Mouse (Mus musculus) liver, embryonic 15.5 days (tissue): ENCODE measurements at regions not wholly inside any gene's neighbourhood (a gene's known extent, or its start where the extent isn't known, plus 50 kb on each side); places are given as distances from the start of the nearest gene placed in this dataset.

ENCODE experiments used
- ATAC-seq: fragments of 200-750 bp; cut with Nextera tagmentation; 2 replicates; pipeline ENCODE4 v1.8.0; 2017; ENCODE audit warnings: moderate number of reproducible peaks, mild to moderate bottlenecking, moderate library complexity; ENCODE audit not compliant: insufficient read depth
- H3K27ac ChIP-seq: fragments of 300-500 bp; sonication (generic); replicated peaks from 2 replicates; pipeline ENCODE4 v1.5.1; 2015; ENCODE audit warnings: mild to moderate bottlenecking, inconsistent platforms
- H3K27me3 ChIP-seq: fragments of 300-500 bp; sonication (generic); 2 replicates; pipeline ENCODE4 v1.6.1; 2015; ENCODE audit warnings: mild to moderate bottlenecking, inconsistent platforms
- H3K36me3 ChIP-seq: fragments of 300-500 bp; sonication (generic); replicated peaks from 2 replicates; pipeline ENCODE4 v1.6.1; 2015; ENCODE audit warnings: moderate library complexity, mild to moderate bottlenecking, inconsistent platforms
- H3K4me1 ChIP-seq: fragments of 300-500 bp; sonication (generic); replicated peaks from 2 replicates; pipeline ENCODE4 v1.6.1; 2015; ENCODE audit warnings: inconsistent platforms
- H3K4me2 ChIP-seq: fragments of 300-500 bp; sonication (generic); 2 replicates; pipeline ENCODE4 v1.6.1; 2015; ENCODE audit warnings: moderate library complexity, mild to moderate bottlenecking, inconsistent platforms
- H3K4me3 ChIP-seq: fragments of 300-500 bp; sonication (generic); replicated peaks from 2 replicates; pipeline ENCODE4 v1.5.1; 2015; ENCODE audit warnings: mild to moderate bottlenecking, inconsistent platforms
- H3K9ac ChIP-seq: fragments of 300-500 bp; sonication (generic); 2 replicates; pipeline ENCODE4 v1.6.1; 2015; ENCODE audit warnings: moderate library complexity, mild to moderate bottlenecking, inconsistent platforms
- H3K9me3 ChIP-seq: fragments of 300-500 bp; sonication (generic); replicated peaks from 2 replicates; pipeline ENCODE4 v1.6.1; 2016; ENCODE audit warnings: inconsistent platforms
- WGBS: fragments of 180-500 bp; shearing (Covaris S2); methylation state at CpG from one replicate; pipeline ENCODE4 v1.1.7; 2015; ENCODE audit warnings: mixed read lengths; ENCODE audit not compliant: insufficient replicate concordance; 5-methylcytosine and 5-hydroxymethylcytosine counted together

GRCm38 (mm10) chr10:17204153-17204552, 518.9 kb upstream of the Cited2 start:
- H3K27ac ChIP-seq = no peak overlapping the region
- no peak for ATAC-seq
- H3K4me1 ChIP-seq = no peaks in the 10 kb centered on the region
- no peaks in the 10 kb centered on the region for H3K27me3 ChIP-seq
- H3K36me3 ChIP-seq = no peaks in the 10 kb centered on the region
- H3K9me3 ChIP-seq = no peaks in the 10 kb centered on the region
- no peak overlapping the region for H3K4me3 ChIP-seq
- no peak overlapping the region for H3K4me2 ChIP-seq
- H3K9ac ChIP-seq = no peak overlapping the region
- 29% methylated on average over 1 of the region's 1 CpGs for WGBS

GRCm38 (mm10) chr10:17212551-17213309, 510.3 kb upstream of the Cited2 start:
- H3K27me3 ChIP-seq = no peaks in the 10 kb centered on the region
- H3K4me3 ChIP-seq = no peak overlapping the region
- no peak overlapping the region for H3K27ac ChIP-seq
- no peaks in the 10 kb centered on the region for H3K4me1 ChIP-seq
- H3K9ac ChIP-seq = no peak overlapping the region
- 50% methylated on average over 11 of the region's 12 CpGs for WGBS
- H3K4me2 ChIP-seq = no peak overlapping the region
- no peaks in the 10 kb centered on the region for H3K36me3 ChIP-seq
- no peaks in the 10 kb centered on the region for H3K9me3 ChIP-seq
- no peak for ATAC-seq

GRCm38 (mm10) chr10:17213310-17214064, 509.5 kb upstream of the Cited2 start:
- 60% methylated on average over 7 of the region's 7 CpGs for WGBS
- Histone ChIP-seq H3K9ac (no peak overlapping the region), H3K9me3 (no peaks in the 10 kb centered on the region), H3K4me3 (no peak overlapping the region), H3K27me3 (no peaks in the 10 kb centered on the region), H3K27ac (no peak overlapping the region), H3K4me1 (no peaks in the 10 kb centered on the region), H3K4me2 (no peak overlapping the region), H3K36me3 (no peaks in the 10 kb centered on the region)
- no peak for ATAC-seq

GRCm38 (mm10) chr10:17214065-17214440, 509.0 kb upstream of the Cited2 start:
- no peak overlapping the region for H3K4me2 ChIP-seq
- H3K27me3 ChIP-seq = no peaks in the 10 kb centered on the region
- no peaks in the 10 kb centered on the region for H3K4me1 ChIP-seq
- no peaks in the 10 kb centered on the region for H3K9me3 ChIP-seq
- WGBS = 60% methylated on average over 2 of the region's 2 CpGs
- no peaks in the 10 kb centered on the region for H3K36me3 ChIP-seq
- no peak overlapping the region for H3K4me3 ChIP-seq
- no peak overlapping the region for H3K27ac ChIP-seq
- no peak overlapping the region for H3K9ac ChIP-seq
- no peak for ATAC-seq

GRCm38 (mm10) chr10:17215029-17215428, 508.0 kb upstream of the Cited2 start:
- WGBS = 47% methylated on average over 3 of the region's 3 CpGs
- Histone ChIP-seq H3K27ac (no peak overlapping the region), H3K27me3 (no peaks in the 10 kb centered on the region)

GRCm38 (mm10) chr10:17221495-17221894, 501.5 kb upstream of the Cited2 start:
- ATAC-seq = no peak
- Histone ChIP-seq H3K4me1 (no peaks in the 10 kb centered on the region), H3K4me2 (no peak overlapping the region), H3K9ac (no peak overlapping the region), H3K36me3 (no peaks in the 10 kb centered on the region), H3K4me3 (no peak overlapping the region), H3K27ac (no peak overlapping the region), H3K9me3 (no peaks in the 10 kb centered on the region), H3K27me3 (no peaks in the 10 kb centered on the region)
- WGBS = 21% methylated on average over 2 of the region's 2 CpGs

More at GRCm38 (mm10) chr10:17215029-17215428, 508.0 kb upstream of the Cited2 start:
- no peaks in the 10 kb centered on the region for H3K9me3 ChIP-seq
- no peak overlapping the region for H3K4me2 ChIP-seq
- no peaks in the 10 kb centered on the region for H3K36me3 ChIP-seq
- H3K4me1 ChIP-seq = no peaks in the 10 kb centered on the region
- H3K9ac ChIP-seq = no peak overlapping the region
- H3K4me3 ChIP-seq = no peak overlapping the region
- no peak for ATAC-seq

- Histone ChIP-seq H3K27me3 (no peaks in the 10 kb centered on the region), H3K9ac (no peak overlapping the region), H3K4me1 (no peaks in the 10 kb centered on the region), H3K9me3 (no peaks in the 10 kb centered on the region), H3K4me3 (no peak overlapping the region), H3K36me3 (no peaks in the 10 kb centered on the region), H3K27ac (no peak overlapping the region), H3K4me2 (no peak overlapping the region)
- WGBS = 74% methylated on average over 1 of the region's 1 CpGs
- no peak for ATAC-seq
These were observed 497.3 kb upstream of the Cited2 start for GRCm38 (mm10) chr10:17225727-17226126.

GRCm38 (mm10) chr10:17230040-17230818, 492.8 kb upstream of the Cited2 start:
- WGBS = 50% methylated on average over 16 of the region's 16 CpGs
- Histone ChIP-seq H3K4me2 (no peak overlapping the region), H3K4me1 (no peaks in the 10 kb centered on the region), H3K4me3 (no peak overlapping the region), H3K27me3 (no peaks in the 10 kb centered on the region), H3K9me3 (no peaks in the 10 kb centered on the region), H3K36me3 (no peaks in the 10 kb centered on the region), H3K9ac (no peak overlapping the region), H3K27ac (no peak overlapping the region)
- ATAC-seq = no peak

GRCm38 (mm10) chr10:17235955-17236650, 486.9 kb upstream of the Cited2 start:
- Histone ChIP-seq H3K27me3 (no peaks in the 10 kb centered on the region), H3K4me1 (no peaks in the 10 kb centered on the region), H3K27ac (no peak overlapping the region), H3K9ac (no peak overlapping the region), H3K36me3 (no peaks in the 10 kb centered on the region), H3K9me3 (no peaks in the 10 kb centered on the region), H3K4me2 (no peak overlapping the region), H3K4me3 (no peak overlapping the region)
- WGBS = 48% methylated on average over 10 of the region's 10 CpGs
- no peak for ATAC-seq

GRCm38 (mm10) chr10:17236761-17237160, 486.3 kb upstream of the Cited2 start:
- Histone ChIP-seq H3K27ac (no peak overlapping the region), H3K9ac (no peak overlapping the region), H3K4me1 (no peaks in the 10 kb centered on the region), H3K4me3 (no peak overlapping the region), H3K36me3 (no peaks in the 10 kb centered on the region), H3K27me3 (no peaks in the 10 kb centered on the region), H3K4me2 (no peak overlapping the region), H3K9me3 (no peaks in the 10 kb centered on the region)
- no peak for ATAC-seq
- 43% methylated on average over 2 of the region's 2 CpGs for WGBS

GRCm38 (mm10) chr10:17237463-17237862, 485.6 kb upstream of the Cited2 start:
- Histone ChIP-seq H3K27ac (no peak overlapping the region), H3K27me3 (no peaks in the 10 kb centered on the region), H3K4me1 (no peaks in the 10 kb centered on the region), H3K4me3 (no peak overlapping the region), H3K9ac (no peak overlapping the region), H3K9me3 (no peaks in the 10 kb centered on the region), H3K36me3 (no peaks in the 10 kb centered on the region), H3K4me2 (no peak overlapping the region)
- ATAC-seq = no peak
- WGBS = 50% methylated on average over 11 of the region's 11 CpGs
